Mouse (Mus musculus): Measurements from ENCODE around the gene Pla2g7.

The Pla2g7 gene

DNA sequence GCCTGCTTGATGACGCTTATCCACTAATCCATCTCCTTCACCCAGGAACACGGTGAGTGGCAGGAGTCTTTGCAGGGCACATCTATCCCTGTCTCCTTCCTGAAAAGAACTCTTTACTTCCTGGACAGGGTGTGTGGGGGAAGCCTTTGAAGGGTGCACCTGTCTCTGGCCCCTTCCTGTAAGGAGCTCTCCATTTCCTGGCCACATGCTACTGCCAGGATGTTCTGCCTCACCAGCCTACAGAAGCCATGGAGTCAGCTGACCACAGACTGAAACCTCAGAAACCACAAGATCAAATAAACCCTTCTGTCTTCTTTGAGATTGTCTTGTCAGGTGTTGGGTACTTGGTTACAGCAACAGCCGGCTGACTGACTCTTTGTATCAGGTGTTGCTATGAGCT is 77.2 kb downstream of the Pla2g7 start:
- no peak for DNase-seq (ENCODE audit: low spot score in 2 of 2)

DNA sequence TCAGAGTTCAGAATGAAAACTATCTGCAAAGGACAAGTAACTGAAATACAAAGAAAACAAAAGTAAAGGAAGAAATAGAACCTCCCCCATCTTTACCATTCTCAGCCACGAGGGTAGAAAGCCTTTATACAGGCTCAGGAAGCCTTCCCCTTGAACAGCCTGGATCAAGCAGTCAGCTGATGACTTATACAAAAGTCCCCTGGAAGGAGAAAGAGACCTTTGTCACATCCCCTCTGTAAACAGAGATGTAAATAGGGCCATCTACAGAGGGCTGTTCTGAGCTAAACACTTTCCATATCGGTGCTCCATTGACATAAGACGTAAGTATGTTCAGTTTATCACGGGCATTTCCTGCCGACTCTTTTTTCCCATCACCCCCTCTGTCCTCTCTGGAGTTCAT is 79.0 kb downstream of the Pla2g7 start:
- no peak for DNase-seq (ENCODE audit: low spot score in 2 of 2)

DNA sequence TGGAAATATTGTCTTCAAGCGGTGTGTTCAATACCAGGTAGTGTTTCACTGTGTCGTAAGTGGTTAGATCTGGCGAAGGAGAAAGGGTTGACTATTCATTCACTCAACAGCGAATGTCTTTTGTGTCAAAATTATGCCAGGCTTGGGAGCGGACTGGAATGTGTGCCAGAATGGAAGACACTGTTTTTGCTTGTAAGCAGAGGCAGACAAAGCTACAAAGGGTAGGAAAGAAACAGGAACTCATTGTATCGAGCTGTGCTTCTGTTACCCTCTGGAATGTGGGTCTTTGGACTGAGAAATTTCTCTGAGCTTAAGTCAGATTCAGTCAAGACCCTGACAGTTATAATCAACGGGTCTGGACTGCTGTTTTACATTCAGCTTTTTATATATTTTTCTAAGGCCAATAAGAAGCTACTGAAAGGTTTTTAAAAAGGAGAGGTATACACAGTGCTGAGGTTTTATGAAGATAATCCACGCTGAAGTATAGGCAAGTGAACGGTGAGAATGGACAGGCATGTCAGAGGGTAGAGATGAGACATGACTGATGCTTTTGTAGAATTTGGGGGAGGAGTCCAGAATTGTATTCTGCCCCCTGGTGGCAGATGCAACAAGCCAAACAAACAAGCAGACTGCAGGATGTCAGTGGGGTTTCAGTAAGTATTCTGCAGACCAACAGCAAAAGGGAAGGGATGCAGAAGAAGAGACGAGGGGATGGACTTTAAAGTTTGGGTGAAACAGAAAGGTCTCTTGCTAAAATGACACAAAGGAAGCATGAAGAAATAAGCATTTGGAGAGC is 81.9 kb downstream of the Pla2g7 start:
- DNase-seq (ENCODE audit: low spot score in 2 of 2) = no peak

DNA sequence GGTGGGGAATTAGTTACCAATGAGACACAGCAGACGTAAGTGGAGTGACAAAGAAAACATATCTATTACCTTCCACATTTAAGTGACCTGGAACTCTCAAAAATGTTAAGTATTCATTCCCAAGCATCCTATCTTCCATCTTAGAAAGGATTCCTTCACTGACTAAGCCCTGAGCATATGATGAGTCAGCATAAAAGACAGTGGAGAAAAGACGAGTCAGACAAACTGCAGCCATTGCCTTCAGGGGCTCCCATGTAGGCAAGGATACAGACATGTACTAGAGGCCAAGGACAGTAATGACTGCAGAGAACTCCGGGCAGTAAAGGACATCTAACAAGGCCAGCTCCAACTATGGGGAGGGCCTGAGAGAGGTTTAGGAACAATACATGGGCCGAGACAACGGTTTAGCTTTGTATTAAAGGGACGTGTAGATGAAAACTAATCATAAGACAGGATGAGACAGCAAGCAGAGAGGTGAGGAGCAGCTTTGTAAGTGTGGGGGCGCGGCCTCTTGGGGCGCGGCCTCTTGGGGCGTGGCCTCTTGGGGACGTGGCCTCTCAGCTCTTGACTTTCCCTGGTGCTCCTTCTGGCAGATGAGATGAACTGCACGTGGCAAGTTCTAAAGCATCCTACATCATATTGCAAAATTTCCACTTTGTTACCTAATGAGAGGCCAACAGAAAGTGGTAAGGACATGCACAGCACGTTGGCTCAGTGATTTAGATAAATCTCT is 83.6 kb downstream of the Pla2g7 start:
- no peak for DNase-seq (ENCODE audit: low spot score in 2 of 2)

All from cerebellum, postnatal 4 days (tissue).